Mouse (Mus musculus) adrenal gland, adult (tissue): ENCODE results near the gene Bola1.
A peak's percentile ranks its signal among the peaks of the same experiment; 100 is the strongest.

Experiments
- DNase-seq, 2 experiments: peaks; one replicate each; pipeline ENCODE4 v3.0.0; 2022 to 2023; ENCODE audit warnings: low spot score in 1 of 2; ENCODE audit not compliant: inconsistent age in 2 of 2

Bola1 gene

GRCm38 (mm10) chr3:96219661-96220130 lies at the start of gene Bola1, which contains the start of gene Hist2h2ab:
Gene Bola1, minus strand, starts transcription at chr3:96219709.
Gene Hist2h2ab, plus strand, starts transcription at chr3:96219865.
- peak; percentile 84 to 95 for DNase-seq

GRCm38 (mm10) chr3:96268776-96269378 lies 49.4 kb upstream of the Bola1 start:
- DNase-seq = peak in 1 of 2 experiments; percentile 51

- peak; percentile 88 to 95 for DNase-seq
These were observed 48.7 kb upstream of the Bola1 start, which contains the start of gene Hist2h3b for GRCm38 (mm10) chr3:96268051-96268775. Gene Hist2h3b, plus strand, starts transcription at chr3:96268654.

GRCm38 (mm10) chr3:96267541-96267940 lies 48.0 kb upstream of the Bola1 start:
- peak in 1 of 2 experiments; percentile 57 for DNase-seq

GRCm38 (mm10) chr3:96266132-96266710 lies 46.7 kb upstream of the Bola1 start:
- no peak for DNase-seq

GRCm38 (mm10) chr3:96264404-96264949 lies 45.0 kb upstream of the Bola1 start:
- DNase-seq = no peak

GRCm38 (mm10) chr3:96263558-96264403 lies 44.3 kb upstream of the Bola1 start:
- DNase-seq = peak in 1 of 2 experiments; percentile 70

GRCm38 (mm10) chr3:96262979-96263550 lies 43.6 kb upstream of the Bola1 start, which contains the start of gene Hist2h4:
Gene Hist2h4, minus strand, starts transcription at chr3:96263311.
- DNase-seq = peak; percentile 96 to 99

GRCm38 (mm10) chr3:96262216-96262875 lies 42.8 kb upstream of the Bola1 start:
- peak; percentile 91 to 96 for DNase-seq

GRCm38 (mm10) chr3:96261623-96262022 lies 42.1 kb upstream of the Bola1 start:
- DNase-seq = peak in 1 of 2 experiments; percentile 52

GRCm38 (mm10) chr3:96260220-96260619 lies 40.7 kb upstream of the Bola1 start:
- no peak for DNase-seq

GRCm38 (mm10) chr3:96257190-96257589 lies 37.7 kb upstream of the Bola1 start:
- no peak for DNase-seq

- DNase-seq = no peak
These were observed 36.6 kb upstream of the Bola1 start for GRCm38 (mm10) chr3:96255926-96256593.

- DNase-seq = no peak
These were observed 35.3 kb upstream of the Bola1 start for GRCm38 (mm10) chr3:96254683-96255355.

- no peak for DNase-seq
These were observed 32.3 kb upstream of the Bola1 start for GRCm38 (mm10) chr3:96251787-96252186.

- no peak for DNase-seq
These were observed 31.4 kb upstream of the Bola1 start for GRCm38 (mm10) chr3:96250890-96251289.

- DNase-seq = no peak
These were observed 29.5 kb upstream of the Bola1 start for GRCm38 (mm10) chr3:96249034-96249345.

- DNase-seq = no peak
These were observed 28.9 kb upstream of the Bola1 start for GRCm38 (mm10) chr3:96248141-96249033.
